Mouse (Mus musculus) ES-Bruce4 (cell line): ENCODE measurements around the gene Rasl12. TPM values are rescaled to one million over a fixed set of nuclear protein-coding genes. Genes with fewer than 3 reads are reported as not detected.

Experiments
- H3K27ac ChIP-seq: 2 replicates; pipeline ENCODE4 v1.5.1; 2012; ENCODE audit warnings: low read length, inconsistent platforms; ENCODE audit not compliant: insufficient read depth
- H3K27me3 ChIP-seq: 2 replicates; pipeline ENCODE4 v1.6.1; 2012; ENCODE audit warnings: mild to moderate bottlenecking, low read length, inconsistent platforms; ENCODE audit not compliant: control insufficient read depth, poor library complexity, insufficient read depth, severe bottlenecking
- H3K36me3 ChIP-seq: 2 replicates; pipeline ENCODE4 v1.6.1; 2012; ENCODE audit warnings: inconsistent platforms, mild to moderate bottlenecking, low read length, moderate library complexity; ENCODE audit not compliant: control insufficient read depth, poor library complexity, insufficient read depth, severe bottlenecking
- H3K4me1 ChIP-seq: one replicate; pipeline ENCODE4 v1.8.1; 2011; ENCODE audit warnings: low read length; ENCODE audit not compliant: control insufficient read depth, insufficient read depth
- H3K4me3 ChIP-seq: 2 replicates; pipeline ENCODE4 v1.5.1; 2011; ENCODE audit warnings: low read depth, mild to moderate bottlenecking, low read length
- H3K9ac ChIP-seq: 2 replicates; pipeline ENCODE4 v1.6.1; 2012; ENCODE audit warnings: low read depth, mild to moderate bottlenecking, inconsistent platforms; ENCODE audit not compliant: poor library complexity, severe bottlenecking
- H3K9me3 ChIP-seq: replicated peaks from 2 replicates; pipeline ENCODE4 v1.6.1; 2012; ENCODE audit warnings: mild to moderate bottlenecking, low read length, inconsistent platforms; ENCODE audit not compliant: control insufficient read depth, poor library complexity, insufficient read depth, severe bottlenecking
- CTCF ChIP-seq: IDR thresholded peaks from one replicate; pipeline ENCODE4 v1.8.1; 2011; ENCODE audit warnings: low read depth, low read length
- EP300 ChIP-seq: IDR thresholded peaks from 2 replicates; pipeline ENCODE4 v1.6.1; 2011; ENCODE audit warnings: low read depth, low read length; ENCODE audit not compliant: insufficient read depth
- POLR2A ChIP-seq: IDR thresholded peaks from one replicate; pipeline ENCODE4 v1.8.1; 2011; ENCODE audit warnings: low read length; ENCODE audit not compliant: insufficient read depth
- polyA plus RNA-seq: library from polyadenylated mRNA; stranded (reverse); fragments of >200 nt; gene quantifications from 2 replicates; pipeline ENCODE4 v1.2.4, GENCODE M21; 2011; ENCODE audit warnings: low read depth; ENCODE audit not compliant: missing spikeins, insufficient read depth, insufficient read length

Rasl12 gene
- polyA plus RNA-seq, 1 experiment: 0.33 TPM

- Histone ChIP-seq H3K27me3 (no peaks in the 10 kb centered on the region), H3K4me3 (no peak overlapping the region), H3K4me1 (no peaks in the 10 kb centered on the region), H3K36me3 (no peaks in the 10 kb centered on the region), H3K9me3 (no peaks in the 10 kb centered on the region), H3K9ac (no peak overlapping the region), H3K27ac (no peak overlapping the region)
- TF ChIP-seq POLR2A: no peak
- no peak for TF ChIP-seq EP300
- TF ChIP-seq CTCF: no peak
These were observed 6.3 kb downstream of the Rasl12 start for GRCm38 (mm10) chr9:65404331-65405183.

- H3K27me3 ChIP-seq: no peaks in the 10 kb centered on the region
- no peaks in the 10 kb centered on the region for H3K9me3 ChIP-seq
- no peak overlapping the region for H3K4me3 ChIP-seq
- no peaks in the 10 kb centered on the region for H3K36me3 ChIP-seq
- no peak overlapping the region for H3K27ac ChIP-seq
- H3K9ac ChIP-seq: no peak overlapping the region
- TF ChIP-seq EP300 (no peak), POLR2A (no peak), CTCF (no peak)
- H3K4me1 ChIP-seq: no peaks in the 10 kb centered on the region
These were observed 6.8 kb downstream of the Rasl12 start for GRCm38 (mm10) chr9:65405184-65405449.

GRCm38 (mm10) chr9:65407327-65407726 is 9.0 kb downstream of the Rasl12 start:
- H3K9me3 ChIP-seq: no peaks in the 10 kb centered on the region
- no peaks in the 10 kb centered on the region for H3K4me1 ChIP-seq
- no peak for TF ChIP-seq EP300
- no peak for TF ChIP-seq CTCF
- H3K27me3 ChIP-seq: no peaks in the 10 kb centered on the region
- H3K36me3 ChIP-seq: no peaks in the 10 kb centered on the region
- H3K4me3 ChIP-seq: no peak overlapping the region
- H3K9ac ChIP-seq: no peak overlapping the region
- H3K27ac ChIP-seq: no peak overlapping the region

GRCm38 (mm10) chr9:65407861-65408260 is 9.6 kb downstream of the Rasl12 start:
- Histone ChIP-seq H3K27me3 (no peaks in the 10 kb centered on the region), H3K36me3 (no peaks in the 10 kb centered on the region), H3K4me3 (no peak overlapping the region), H3K9me3 (no peaks in the 10 kb centered on the region), H3K27ac (no peak overlapping the region), H3K4me1 (no peaks in the 10 kb centered on the region), H3K9ac (no peak overlapping the region)
- TF ChIP-seq POLR2A (no peak), EP300 (no peak), CTCF (no peak)

GRCm38 (mm10) chr9:65408871-65409295 is 10.6 kb downstream of the Rasl12 start:
- H3K9ac ChIP-seq: no peak overlapping the region
- H3K36me3 ChIP-seq: no peaks in the 10 kb centered on the region
- TF ChIP-seq EP300 (no peak), CTCF (no peak), POLR2A (no peak)
- no peak overlapping the region for H3K27ac ChIP-seq
- H3K27me3 ChIP-seq: no peaks in the 10 kb centered on the region
- no peaks in the 10 kb centered on the region for H3K4me1 ChIP-seq
- H3K9me3 ChIP-seq: no peaks in the 10 kb centered on the region
- no peak overlapping the region for H3K4me3 ChIP-seq

- no peaks in the 10 kb centered on the region for H3K9me3 ChIP-seq
- no peaks in the 10 kb centered on the region for H3K27me3 ChIP-seq
- H3K9ac ChIP-seq: no peak overlapping the region
- no peak overlapping the region for H3K27ac ChIP-seq
- H3K4me3 ChIP-seq: no peak overlapping the region
- TF ChIP-seq POLR2A (no peak), CTCF (no peak), EP300 (no peak)
- H3K4me1 ChIP-seq: no peaks in the 10 kb centered on the region
- no peaks in the 10 kb centered on the region for H3K36me3 ChIP-seq
These were observed 12.1 kb downstream of the Rasl12 start for GRCm38 (mm10) chr9:65410378-65410777.
